ENCODE assay signal across 19 mouse cellular contexts in genomic region chr1:43471180-43472045, GRCm38 (mm10). TPM values are rescaled to one million over a fixed set of nuclear protein-coding genes. Genes with fewer than 3 reads are reported as not detected.
DNase-seq lines count a peak whose midpoint lies in the region; ATAC-seq and TF ChIP-seq lines count a peak whose summit lies in the region.
"Had no signal": no experiment of that assay in that cellular context is flagged by ENCODE, and none has a peak within 500 bp of the region (broad histone marks: within the 10 kb centered on the region; RNA-seq: fewer than 3 reads in every experiment).

No protein-coding gene starts in this region.

- no peak for TF ChIP-seq CTCF in liver, postnatal 0 days (IDR thresholded peaks at IDR 0.05; ENCODE audit: low read depth)
- no peak for TF ChIP-seq CTCF in intestine, postnatal 0 days (IDR thresholded peaks at IDR 0.05; ENCODE audit: low read depth)

- no peak for ATAC-seq in liver, postnatal 0 days
- no peak for ATAC-seq in liver, embryonic 12.5 days
- ATAC-seq in CD4-positive, CD25-positive, alpha-beta regulatory T cell, adult 4 months = peak; percentile 9
- no peak; the same call in 1 of the 2 replicates for ATAC-seq in intestine, postnatal 0 days
- no peak for ATAC-seq in midbrain, embryonic 15.5 days (replicated peaks)
- ATAC-seq in monocyte, adult 5-6 weeks (replicated peaks; ENCODE audit: insufficient number of reproducible peaks, low FRiP score, low TSS enrichment, poor library complexity, severe bottlenecking) = no peak
- ATAC-seq: forebrain, embryonic 13.5 days had no signal

- H3K4me1 ChIP-seq in liver, postnatal 0 days (ENCODE audit: insufficient read depth) = peaks cover 40% of the 10 kb centered on the region
- peaks cover 91% of the 10 kb centered on the region for H3K4me1 ChIP-seq in liver, embryonic 12.5 days
- peaks cover 32% of the 10 kb centered on the region for H3K4me1 ChIP-seq in intestine, postnatal 0 days (replicated peaks; ENCODE audit: control insufficient read depth, insufficient read depth, low read length)
- H3K4me1 ChIP-seq in midbrain, embryonic 15.5 days = peaks cover 16% of the 10 kb centered on the region; the same call in 1 of the 2 replicates

- H3K27ac ChIP-seq in liver, postnatal 0 days (ENCODE audit: low read depth) = 0 out of 2 replicates have a peak overlapping the region, but pooled peaks have one; percentile 39
- H3K27ac ChIP-seq in liver, embryonic 12.5 days = no peak overlapping the region
- peak overlapping the region; percentile 15 for H3K27ac ChIP-seq in intestine, postnatal 0 days (ENCODE audit: low read depth, low read length)
- no peak overlapping the region for H3K27ac ChIP-seq in midbrain, embryonic 15.5 days
- H3K27ac ChIP-seq: forebrain, embryonic 13.5 days; heart, embryonic 13.5 days; hindbrain, embryonic 15.5 days; limb, embryonic 10.5 days had no signal

- no peak overlapping the region for H3K4me2 ChIP-seq in liver, postnatal 0 days (ENCODE audit: low read depth, low read length)
- no peak overlapping the region for H3K4me2 ChIP-seq in liver, embryonic 12.5 days
- peak overlapping the region; percentile 33; the same call in 1 of the 2 replicates for H3K4me2 ChIP-seq in intestine, postnatal 0 days (replicated peaks; ENCODE audit: low read depth)
- H3K4me2 ChIP-seq in midbrain, embryonic 15.5 days = no peak overlapping the region
- H3K4me2 ChIP-seq: forebrain, embryonic 13.5 days; heart, embryonic 13.5 days; hindbrain, embryonic 15.5 days; liver, embryonic 11.5 days; midbrain, embryonic 11.5 days had no signal

- WGBS in liver, postnatal 0 days (ENCODE audit: insufficient replicate concordance) = 73% methylated on average over 4 of the region's 4 CpGs
- WGBS in liver, embryonic 12.5 days (ENCODE audit: insufficient replicate concordance) = 72% methylated on average over 4 of the region's 4 CpGs
- WGBS in intestine, postnatal 0 days = 64% methylated on average over 4 of the region's 4 CpGs
- 85% methylated on average over 4 of the region's 4 CpGs for WGBS in midbrain, embryonic 15.5 days

- no peaks in the 10 kb centered on the region for H3K9me3 ChIP-seq in liver, postnatal 0 days (ENCODE audit: low read length)
- H3K9me3 ChIP-seq in liver, embryonic 12.5 days (replicated peaks) = no peaks in the 10 kb centered on the region
- no peaks in the 10 kb centered on the region for H3K9me3 ChIP-seq in intestine, postnatal 0 days (ENCODE audit: control insufficient read depth)
- H3K9me3 ChIP-seq in midbrain, embryonic 15.5 days = no peaks in the 10 kb centered on the region
- H3K9me3 ChIP-seq: forebrain, embryonic 13.5 days; heart, embryonic 13.5 days; hindbrain, embryonic 15.5 days; limb, embryonic 10.5 days had no signal

- no peaks in the 10 kb centered on the region for H3K27me3 ChIP-seq in liver, postnatal 0 days (ENCODE audit: insufficient read depth, low read length)
- no peaks in the 10 kb centered on the region for H3K27me3 ChIP-seq in liver, embryonic 12.5 days (replicated peaks)
- no peaks in the 10 kb centered on the region for H3K27me3 ChIP-seq in intestine, postnatal 0 days (replicated peaks; ENCODE audit: control insufficient read depth, insufficient read depth, low read length)
- no peaks in the 10 kb centered on the region for H3K27me3 ChIP-seq in midbrain, embryonic 15.5 days (replicated peaks)
- H3K27me3 ChIP-seq: forebrain, embryonic 13.5 days; heart, embryonic 13.5 days; hindbrain, embryonic 15.5 days had no signal

- TF ChIP-seq EP300 in liver, postnatal 0 days (IDR thresholded peaks at IDR 0.05; ENCODE audit: low read depth) = no peak

- DNase-seq in liver, postnatal 0 days = no peak
- DNase-seq in NIH3T3 (ENCODE audit: low read depth) = peak; percentile 18
- no peak for DNase-seq in cerebellum, adult 9-11 months
- DNase-seq: adrenal gland, postnatal 36 days; cerebellum, adult 9-10 months; embryo, embryonic 11 days; gastrocnemius, postnatal 36 days; heart, postnatal 36 days had no signal

- no peak overlapping the region for H3K9ac ChIP-seq in liver, postnatal 0 days (replicated peaks)
- H3K9ac ChIP-seq in liver, embryonic 12.5 days = no peak overlapping the region
- no peak overlapping the region for H3K9ac ChIP-seq in intestine, postnatal 0 days (ENCODE audit: low read depth, low read length)
- H3K9ac ChIP-seq in midbrain, embryonic 15.5 days = no peak overlapping the region
- H3K9ac ChIP-seq: forebrain, embryonic 13.5 days; heart, embryonic 13.5 days; hindbrain, embryonic 15.5 days had no signal

- H3K4me3 ChIP-seq in liver, postnatal 0 days (ENCODE audit: low read depth, low read length) = no peak overlapping the region
- no peak overlapping the region for H3K4me3 ChIP-seq in liver, embryonic 12.5 days
- H3K4me3 ChIP-seq in intestine, postnatal 0 days (ENCODE audit: low read depth, low read length) = no peak overlapping the region
- H3K4me3 ChIP-seq in midbrain, embryonic 15.5 days = no peak overlapping the region
- H3K4me3 ChIP-seq: forebrain, embryonic 13.5 days; heart, embryonic 13.5 days; hindbrain, embryonic 15.5 days; limb, embryonic 10.5 days had no signal

- no peaks in the 10 kb centered on the region for H3K36me3 ChIP-seq in liver, postnatal 0 days (replicated peaks; ENCODE audit: insufficient read depth, low read length)
- no peaks in the 10 kb centered on the region; the same call in 1 of the 2 replicates for H3K36me3 ChIP-seq in liver, embryonic 12.5 days
- no peaks in the 10 kb centered on the region for H3K36me3 ChIP-seq in intestine, postnatal 0 days (ENCODE audit: control insufficient read depth, insufficient read depth)
- no peaks in the 10 kb centered on the region for H3K36me3 ChIP-seq in midbrain, embryonic 15.5 days (replicated peaks)
- H3K36me3 ChIP-seq: heart, embryonic 13.5 days; hindbrain, embryonic 15.5 days; limb, embryonic 10.5 days had no signal

RNA-seq across cellular contexts. Expression of gene Nck2, which starts 27.0 kb away (rescaled TPM):
- 5.4 and 6.0 TPM in 2 replicates for polyA plus RNA-seq in liver, postnatal 0 days (2015; fragmentation: Nextera tagmentation; extraction: Ambion mirVana)
- polyA plus RNA-seq in liver, embryonic 12.5 days (2016; fragmentation: Nextera tagmentation; extraction: Ambion mirVana) = 20.3 and 20.4 TPM in 2 replicates
- polyA plus RNA-seq in CD4-positive, CD25-positive, alpha-beta regulatory T cell, adult 4 months (2017; shearing (Covaris generic)) = 10 to 100 TPM; 16.0 to 22.3 TPM
- polyA plus RNA-seq in intestine, postnatal 0 days (2015; fragmentation: Nextera tagmentation; extraction: Ambion mirVana) = 17.0 and 17.1 TPM in 2 replicates
- polyA plus RNA-seq in midbrain, embryonic 15.5 days (2015; fragmentation: Nextera tagmentation; extraction: Ambion mirVana) = 35.5 and 37.6 TPM in 2 replicates
- 19.9 to 46.8 TPM (median 23.3 TPM) in 3 replicates for total RNA-seq in monocyte, adult 5-6 weeks (2017)

Comparison
In these comparisons a context has a peak if more than half of its experiments do, and no peak if none do; other contexts are left out.
1. H3K27ac ChIP-seq: peak in liver, postnatal 0 days (single experiment) and intestine, postnatal 0 days (single experiment); none in liver, embryonic 12.5 days (single experiment) and midbrain, embryonic 15.5 days (single experiment).